Mouse (Mus musculus) urinary bladder, postnatal 10 days (tissue): ENCODE data around the gene Rara.
"Not testable (repeated sequence)": the region's sequence is repeated elsewhere in the genome, so short reads cannot be mapped to it uniquely, and the experiment has no call there.

ENCODE experiments used
- DNase-seq: peaks from one replicate; pipeline ENCODE4 v3.0.0; 2022; ENCODE audit warnings: low spot score

Gene Rara

GRCm38 (mm10) chr11:98922851-98923711, 4.5 kb upstream of the Rara start:
- DNase-seq = not testable (repeated sequence)

- no peak for DNase-seq
These were observed 2.9 kb upstream of the Rara start for GRCm38 (mm10) chr11:98924633-98925175.

GRCm38 (mm10) chr11:98925265-98925721, 2.3 kb upstream of the Rara start:
- DNase-seq = no peak

- DNase-seq = no peak
These were observed 1.7 kb upstream of the Rara start for GRCm38 (mm10) chr11:98925868-98926311.

DNA sequence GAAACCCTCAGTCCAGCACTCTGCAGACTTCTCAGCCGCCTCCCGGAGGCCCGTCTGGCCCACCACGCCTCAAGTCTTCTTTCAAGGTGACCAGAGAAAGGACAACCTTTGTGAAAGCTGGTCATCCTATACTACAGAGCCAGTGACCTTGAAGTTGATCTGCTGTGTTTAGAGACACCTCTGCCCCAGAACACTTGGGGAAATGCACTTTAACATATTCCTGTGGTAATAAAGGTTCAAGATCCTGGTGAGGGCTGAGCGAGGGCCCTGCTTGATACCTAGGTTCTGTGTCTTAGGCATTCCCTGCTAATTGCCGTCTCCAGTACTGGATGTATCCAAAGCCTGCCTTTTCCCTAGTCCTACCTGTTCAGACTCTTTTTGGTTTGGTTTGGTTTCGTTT, 1.1 kb upstream of the Rara start:
- no peak for DNase-seq

- DNase-seq = no peak
These were observed 722 bp downstream of the Rara start for GRCm38 (mm10) chr11:98928186-98928893.

GRCm38 (mm10) chr11:98929503-98929902, 1.9 kb downstream of the Rara start:
- DNase-seq = no peak

DNA sequence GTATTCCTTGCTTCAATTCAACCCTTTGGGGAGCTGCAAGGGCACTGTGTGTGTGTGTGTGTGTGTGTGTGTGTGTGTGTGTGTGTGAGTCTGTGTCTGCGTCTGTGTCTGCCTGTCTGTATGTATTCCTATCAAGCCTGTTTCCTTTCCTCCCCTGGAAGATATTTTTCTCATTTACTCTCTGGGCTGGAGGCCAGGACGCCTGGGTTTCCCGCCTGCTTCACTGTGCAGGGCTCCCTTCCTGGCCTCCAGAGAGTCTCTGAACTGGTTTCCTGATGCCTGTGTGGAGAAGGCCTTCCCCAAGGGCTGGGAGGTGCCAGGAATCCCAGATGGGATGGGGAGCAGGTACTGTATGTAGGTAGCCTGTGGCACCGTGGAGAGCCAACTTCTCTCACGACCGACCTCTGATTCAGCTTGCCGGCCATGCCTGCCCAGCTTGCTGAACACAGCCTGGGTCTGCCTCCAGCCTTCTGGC, 2.5 kb downstream of the Rara start:
- DNase-seq = no peak

DNA sequence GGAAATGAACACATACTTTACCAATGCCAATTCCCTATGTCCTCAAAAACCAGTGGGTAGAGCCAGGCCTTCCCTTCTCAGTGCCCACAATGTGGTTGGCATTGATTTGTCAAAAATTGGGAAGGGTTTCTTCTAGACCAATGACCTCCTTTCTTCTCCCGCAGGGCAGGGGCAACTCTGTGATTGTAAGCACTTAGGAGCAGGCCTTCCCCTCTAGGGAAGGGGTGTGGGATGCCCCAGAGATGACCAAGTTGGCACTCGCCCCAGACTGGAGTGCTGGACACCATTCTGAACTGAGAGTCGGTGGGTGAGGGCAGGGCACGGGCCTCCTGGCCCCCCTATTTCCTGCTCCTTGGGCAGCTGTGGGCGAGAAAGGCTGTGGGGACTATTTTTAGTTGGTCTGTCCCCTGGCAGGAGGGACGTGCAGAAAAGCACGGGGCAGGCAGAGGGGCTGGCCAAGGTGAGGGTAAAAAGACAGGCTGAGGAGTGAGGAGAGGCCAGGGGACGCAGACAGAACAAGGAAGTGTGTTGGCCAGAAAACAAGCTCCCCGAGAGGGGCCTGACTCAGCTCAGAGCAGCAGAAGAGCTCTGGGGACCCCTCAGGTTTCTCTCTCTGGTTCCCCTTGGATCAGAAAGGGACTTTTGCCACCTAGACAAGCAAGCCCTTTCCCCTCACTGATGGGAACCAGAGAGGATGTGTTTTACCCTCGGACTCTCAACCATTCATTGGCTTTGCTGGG, 3.3 kb downstream of the Rara start:
- DNase-seq = no peak

DNA sequence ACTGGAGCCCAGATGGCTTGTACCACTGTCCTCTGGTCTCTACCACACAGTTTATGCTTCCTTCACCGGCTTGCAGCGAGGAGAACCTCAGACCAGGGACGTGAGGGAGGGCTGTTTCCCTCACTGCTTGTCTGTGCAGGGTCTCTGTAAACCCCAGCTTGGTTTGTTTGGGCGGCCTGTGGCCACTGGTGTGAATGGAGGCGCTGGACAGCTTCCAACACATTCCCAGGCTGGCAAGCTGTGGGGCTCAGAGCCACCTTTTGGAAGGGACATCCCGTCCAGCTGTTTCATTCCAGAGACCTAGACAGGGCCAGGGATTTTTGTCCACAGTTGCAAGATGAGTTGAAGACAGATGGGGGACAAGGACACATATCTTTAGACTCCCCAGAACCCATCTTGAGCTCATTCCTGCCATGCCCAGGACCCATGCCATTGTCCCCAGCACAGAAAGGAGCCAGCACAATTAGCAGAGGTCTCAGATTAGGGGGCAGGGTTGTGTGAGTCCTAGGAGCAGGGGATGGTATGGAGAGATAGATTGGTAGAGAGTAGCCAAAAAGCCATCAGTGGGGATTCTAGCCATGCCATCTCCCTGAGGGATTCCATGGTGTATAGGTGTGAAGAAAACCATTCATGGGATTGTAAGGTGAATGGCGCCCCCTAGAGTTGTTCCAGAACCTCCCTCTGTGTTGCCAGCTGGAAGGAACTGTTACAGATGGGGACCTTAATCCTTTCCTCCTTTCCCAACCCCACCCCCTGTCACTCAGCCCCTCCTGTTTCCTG, 4.1 kb downstream of the Rara start:
- no peak for DNase-seq

GRCm38 (mm10) chr11:98932293-98933091, 4.9 kb downstream of the Rara start:
- no peak for DNase-seq

DNA sequence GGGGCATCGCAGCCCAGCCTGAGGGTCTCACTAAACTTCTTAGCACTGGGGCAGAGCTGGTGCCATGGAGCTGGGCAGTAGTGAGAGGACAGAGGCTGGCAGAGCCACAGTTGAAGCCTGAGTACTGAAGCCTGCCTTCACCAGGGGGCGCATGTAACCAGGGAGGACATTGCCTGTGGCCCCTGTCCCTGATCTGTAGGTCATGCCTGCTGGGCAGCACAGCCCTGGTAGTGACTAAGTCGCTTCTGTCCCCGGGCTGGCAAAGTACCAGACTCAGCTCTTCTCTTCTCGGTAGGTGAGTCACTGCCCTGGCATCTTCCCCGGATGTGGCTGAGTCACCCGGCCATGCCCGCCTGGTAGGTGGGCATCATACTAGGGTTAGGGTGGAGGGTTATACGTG, 5.5 kb downstream of the Rara start:
- DNase-seq = peak; percentile 49

DNA sequence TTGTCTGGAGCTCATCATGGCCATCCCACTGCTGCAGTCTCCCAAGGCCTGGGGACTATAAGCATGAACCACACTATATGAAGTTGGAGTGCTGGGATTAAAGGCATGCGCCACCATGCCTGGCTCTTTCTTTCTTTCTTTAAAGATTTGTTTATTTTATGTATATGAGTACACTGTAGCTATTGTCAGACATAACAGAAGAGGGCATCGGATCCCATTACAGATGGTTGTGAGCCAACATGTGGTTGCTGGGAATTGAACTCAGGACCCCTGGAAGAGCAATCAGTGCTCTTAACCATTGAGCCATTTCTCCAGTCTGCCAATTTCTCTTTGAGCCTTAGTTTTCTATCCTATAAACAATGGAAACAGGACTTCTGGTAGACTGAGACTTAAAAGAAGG, 6.2 kb downstream of the Rara start:
- not testable (repeated sequence) for DNase-seq

- no peak for DNase-seq
These were observed 6.7 kb downstream of the Rara start for GRCm38 (mm10) chr11:98934367-98934766.

DNA sequence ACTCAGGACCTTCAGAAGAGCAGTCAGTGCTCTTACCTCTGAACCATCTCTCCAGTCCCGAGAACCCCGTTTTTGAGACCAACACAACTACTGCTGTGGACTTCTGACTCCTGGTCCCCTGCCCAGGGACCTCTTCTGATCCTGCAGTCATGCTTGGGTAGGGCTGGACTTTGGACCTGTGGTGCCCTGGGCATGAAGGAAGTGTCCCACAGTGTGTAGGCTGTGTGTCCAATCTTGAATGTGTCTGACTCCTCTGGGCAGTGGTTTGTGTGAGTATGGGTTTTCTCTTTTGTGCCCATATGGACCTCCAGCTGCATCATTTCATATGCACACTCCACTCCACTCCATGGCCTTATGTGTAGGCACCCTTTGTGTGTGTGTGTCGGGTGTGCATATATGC, 7.5 kb downstream of the Rara start:
- no peak for DNase-seq

GRCm38 (mm10) chr11:98936170-98936569, 8.6 kb downstream of the Rara start:
- no peak for DNase-seq

- DNase-seq = no peak
These were observed 9.2 kb downstream of the Rara start for GRCm38 (mm10) chr11:98936606-98937409.

DNA sequence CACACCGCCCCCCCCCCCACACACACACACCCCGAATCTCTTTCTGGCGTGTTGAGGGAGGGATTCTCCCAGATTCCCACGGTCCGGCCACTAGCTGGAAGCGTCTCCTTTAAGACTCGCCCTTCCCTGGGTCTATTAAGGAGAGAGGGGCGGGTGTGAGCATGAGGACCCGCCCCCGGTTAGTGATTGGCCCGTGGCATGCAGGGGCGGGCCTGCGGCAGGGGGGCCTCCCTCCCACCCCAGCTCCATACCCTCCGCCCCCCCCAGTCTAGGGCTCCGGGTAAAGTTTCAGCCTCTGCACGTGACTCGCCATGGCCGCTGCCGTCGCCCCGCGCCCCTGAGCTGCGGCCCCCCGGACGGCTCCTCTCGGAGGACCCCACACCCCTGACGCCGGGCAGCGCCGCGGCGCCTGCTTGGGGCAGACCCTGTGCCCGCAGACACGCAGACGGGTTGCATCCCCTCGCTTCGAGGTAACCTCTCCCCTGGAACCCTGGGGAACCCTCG, 9.8 kb downstream of the Rara start:
- peak; percentile 58 for DNase-seq
